Mouse (Mus musculus): ENCODE data around the gene Plb1.
A peak's percentile ranks its signal among the peaks of the same experiment; 100 is the strongest.

Plb1 gene

GRCm38 (mm10) chr5:32409747-32410146 is 177.2 kb downstream of the Plb1 start:
- DNase-seq (ENCODE audit: low read depth, low spot score), result no peak
- no peaks in the 10 kb centered on the region for H3K27me3 ChIP-seq (ENCODE audit: control insufficient read depth, insufficient read depth, low read length, poor library complexity, severe bottlenecking)
- no peaks in the 10 kb centered on the region for H3K36me3 ChIP-seq (ENCODE audit: control insufficient read depth, insufficient read depth, low read length, poor library complexity, severe bottlenecking)

- DNase-seq (ENCODE audit: low read depth, low spot score), result peak; percentile 28
- Histone ChIP-seq H3K36me3 (ENCODE audit: control insufficient read depth, insufficient read depth, low read length, poor library complexity, severe bottlenecking) (no peaks in the 10 kb centered on the region), H3K27me3 (ENCODE audit: control insufficient read depth, insufficient read depth, low read length, poor library complexity, severe bottlenecking) (no peaks in the 10 kb centered on the region)
Observed at GRCm38 (mm10) chr5:32410954-32411688, 178.6 kb downstream of the Plb1 start.

GRCm38 (mm10) chr5:32412186-32412950 is 179.9 kb downstream of the Plb1 start:
- Histone ChIP-seq H3K36me3 (ENCODE audit: control insufficient read depth, insufficient read depth, low read length, poor library complexity, severe bottlenecking) (no peaks in the 10 kb centered on the region), H3K27me3 (ENCODE audit: control insufficient read depth, insufficient read depth, low read length, poor library complexity, severe bottlenecking) (no peaks in the 10 kb centered on the region)
- peak; percentile 46 for DNase-seq (ENCODE audit: low read depth, low spot score)

- H3K27me3 ChIP-seq (ENCODE audit: control insufficient read depth, insufficient read depth, low read length, poor library complexity, severe bottlenecking), result no peaks in the 10 kb centered on the region
- no peaks in the 10 kb centered on the region for H3K36me3 ChIP-seq (ENCODE audit: control insufficient read depth, insufficient read depth, low read length, poor library complexity, severe bottlenecking)
- DNase-seq (ENCODE audit: low read depth, low spot score), result no peak
Observed at GRCm38 (mm10) chr5:32413083-32413482, 180.6 kb downstream of the Plb1 start.

- no peak for DNase-seq (ENCODE audit: low read depth, low spot score)
- Histone ChIP-seq H3K36me3 (ENCODE audit: control insufficient read depth, insufficient read depth, low read length, poor library complexity, severe bottlenecking) (no peaks in the 10 kb centered on the region), H3K27me3 (ENCODE audit: control insufficient read depth, insufficient read depth, low read length, poor library complexity, severe bottlenecking) (no peaks in the 10 kb centered on the region)
Observed at GRCm38 (mm10) chr5:32413569-32413968, 181.1 kb downstream of the Plb1 start.

GRCm38 (mm10) chr5:32414461-32414985 is 182.0 kb downstream of the Plb1 start:
- no peaks in the 10 kb centered on the region for H3K27me3 ChIP-seq (ENCODE audit: control insufficient read depth, insufficient read depth, low read length, poor library complexity, severe bottlenecking)
- DNase-seq (ENCODE audit: low read depth, low spot score), result no peak

GRCm38 (mm10) chr5:32415554-32415953 is 183.0 kb downstream of the Plb1 start:
- Histone ChIP-seq H3K27me3 (ENCODE audit: control insufficient read depth, insufficient read depth, low read length, poor library complexity, severe bottlenecking) (no peaks in the 10 kb centered on the region), H3K36me3 (ENCODE audit: control insufficient read depth, insufficient read depth, low read length, poor library complexity, severe bottlenecking) (no peaks in the 10 kb centered on the region)
- DNase-seq (ENCODE audit: low read depth, low spot score), result no peak

More at GRCm38 (mm10) chr5:32414461-32414985, 182.0 kb downstream of the Plb1 start:
- H3K36me3 ChIP-seq (ENCODE audit: control insufficient read depth, insufficient read depth, low read length, poor library complexity, severe bottlenecking), result no peaks in the 10 kb centered on the region
